Mouse (Mus musculus): ENCODE data around the gene Nol12. TPM values are rescaled to one million over a fixed set of nuclear protein-coding genes. Genes with fewer than 3 reads are reported as not detected.

Gene Nol12
- 10 to 100 TPM; 37.3 to 44.0 TPM for total RNA-seq (2021)
- long read RNA-seq, experiment 1, transcript Nol12-203 (6 exons, 3,721 nt) = major isoform, 20 of 32 reads
- long read RNA-seq, experiment 1, partial matches to known transcripts = 3 of 32 reads
- long read RNA-seq, experiment 1, other reads (novel, unspliced or antisense) = 9 of 32 reads
- long read RNA-seq, experiment 2, transcript Nol12-203 (6 exons, 3,721 nt) = major isoform, 20 of 34 reads
- long read RNA-seq, experiment 2, partial matches to known transcripts = 2 of 34 reads
- long read RNA-seq, experiment 2, other reads (novel, unspliced or antisense) = 12 of 34 reads

DNA sequence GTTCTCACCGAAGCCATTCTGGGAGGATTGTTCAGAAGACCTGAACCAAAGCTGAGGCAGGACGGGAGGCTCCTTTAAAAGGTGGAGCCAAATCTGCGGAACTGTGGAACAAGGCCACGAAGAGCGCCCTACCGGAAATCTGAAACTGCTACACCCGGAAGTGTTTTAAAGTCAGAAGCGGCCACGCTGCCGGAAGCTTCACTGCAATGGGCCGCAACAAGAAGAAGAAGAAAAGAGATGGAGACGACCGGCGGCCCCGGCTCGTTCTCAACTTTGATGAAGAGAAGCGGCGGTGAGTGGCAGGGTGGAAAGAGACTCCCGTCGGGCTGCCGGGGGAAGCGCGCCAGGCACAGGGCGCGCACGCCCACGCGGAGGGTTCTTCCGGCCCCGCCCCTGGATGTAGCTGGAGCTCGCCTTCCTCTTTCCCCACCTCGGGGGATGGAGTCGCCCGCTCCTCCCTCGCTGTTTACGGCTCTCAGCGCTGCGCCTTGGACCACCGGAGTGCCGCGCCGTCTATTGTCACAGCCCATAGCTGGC lies at the start of gene Nol12:
Gene Nol12, plus strand, starts transcription at position 150 of the 537 bp plus-strand sequence.
- peak; percentile 82 to 86 for DNase-seq (ENCODE audit: low spot score in 2 of 2)

DNA sequence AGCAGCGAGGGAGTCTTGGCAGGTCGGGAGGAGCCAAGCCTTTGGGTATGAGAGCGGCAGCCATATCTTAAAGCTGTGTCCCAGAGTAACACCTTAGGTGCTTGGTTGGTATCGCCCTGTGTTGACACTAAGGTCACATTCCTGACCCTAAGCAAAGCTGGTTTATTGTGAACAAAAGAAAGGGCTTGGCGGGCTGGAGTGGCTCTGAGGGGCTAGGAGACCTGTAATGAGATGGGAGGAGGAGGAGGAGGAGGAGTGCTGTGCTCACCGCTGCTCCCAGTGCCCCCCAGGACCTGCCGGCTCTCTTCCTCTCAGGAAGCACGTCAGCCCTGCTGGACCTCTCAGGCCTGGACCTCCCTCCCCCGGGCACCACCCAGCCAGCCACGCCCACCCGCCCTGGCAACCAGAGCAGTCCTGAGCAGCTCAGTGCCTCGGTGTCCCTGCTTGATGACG lies 45.3 kb upstream of the Nol12 start:
- DNase-seq (ENCODE audit: low spot score in 2 of 2) = no peak

DNA sequence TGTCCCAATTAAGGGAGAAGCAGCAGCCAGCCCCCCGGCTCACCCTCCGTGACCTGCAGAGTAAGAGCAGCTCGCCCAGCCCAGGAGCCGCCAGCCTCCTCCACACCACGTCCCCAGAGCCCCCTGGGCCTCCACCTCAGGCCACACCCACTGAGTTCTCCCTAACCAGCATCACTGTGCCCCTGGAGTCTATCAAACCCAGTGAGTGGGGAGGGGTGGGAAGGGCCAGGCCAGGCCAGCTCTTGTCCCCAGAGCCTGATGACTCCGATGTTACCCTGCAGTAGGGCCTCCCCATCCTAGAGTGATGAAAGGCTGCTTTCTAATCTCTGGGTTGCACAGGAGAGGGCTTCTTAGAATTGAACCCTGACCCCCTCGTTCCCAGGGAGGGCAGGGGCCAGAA lies 42.3 kb upstream of the Nol12 start:
- no peak for DNase-seq (ENCODE audit: low spot score in 2 of 2)

DNA sequence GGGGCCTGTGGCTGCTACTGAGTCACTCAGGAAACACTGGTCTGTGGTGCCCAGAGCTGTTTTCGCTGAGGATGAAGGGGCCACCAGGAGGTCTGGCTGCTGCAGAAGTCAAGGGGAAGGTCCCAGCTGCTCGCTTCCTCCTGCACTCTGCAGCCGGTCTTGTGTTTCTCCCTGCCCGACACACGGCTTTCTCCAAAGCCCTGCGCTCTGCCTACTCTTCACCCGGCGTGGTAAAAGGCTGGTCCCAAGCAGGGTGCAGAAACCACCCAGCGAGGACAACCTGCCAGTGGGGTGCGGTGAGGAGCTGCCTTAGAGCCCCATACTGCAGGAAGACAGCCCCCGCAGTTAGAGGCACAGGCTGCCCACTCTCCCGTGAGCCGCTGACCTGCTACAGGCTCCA lies 40.0 kb upstream of the Nol12 start:
- no peak for DNase-seq (ENCODE audit: low spot score in 2 of 2)

DNA sequence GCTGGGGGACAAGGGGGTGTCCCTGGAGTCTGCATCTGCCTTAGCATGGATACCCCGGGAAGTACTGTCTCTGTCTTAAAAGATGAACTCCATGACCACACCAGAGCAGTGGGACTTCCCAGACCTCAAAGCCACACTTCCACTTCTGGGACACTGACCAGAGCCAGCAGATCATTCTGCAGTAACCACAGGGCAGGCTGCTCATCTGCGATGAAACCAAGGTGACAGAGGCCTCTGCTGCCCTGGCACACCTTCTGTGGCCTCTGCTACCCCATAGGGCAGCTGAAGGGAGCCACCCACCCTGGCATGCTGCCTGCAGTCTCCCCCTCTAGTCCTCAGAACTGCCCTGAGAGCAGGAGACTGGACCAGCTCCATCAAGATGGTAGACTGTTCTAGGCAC lies 39.0 kb upstream of the Nol12 start:
- DNase-seq (ENCODE audit: low spot score in 2 of 2) = no peak

DNA sequence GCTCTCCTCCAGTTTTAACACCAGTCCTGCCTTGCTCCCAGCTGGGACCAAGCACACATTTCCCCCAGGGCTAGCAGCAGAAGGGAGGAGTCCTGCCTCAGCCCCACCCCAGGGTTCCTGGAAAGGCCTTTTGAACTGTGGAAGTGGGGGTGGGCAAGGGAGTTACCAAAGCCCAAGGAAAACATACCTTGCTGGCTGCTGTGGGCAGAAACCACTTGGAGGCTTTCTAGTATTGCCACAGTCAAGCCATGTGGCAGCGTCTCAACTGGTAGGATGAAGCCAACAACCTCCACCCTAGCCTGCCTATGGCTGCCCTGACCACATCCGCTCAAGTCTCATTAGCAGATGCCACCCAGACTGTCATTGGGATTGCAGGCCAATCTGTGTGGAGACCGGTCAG lies 38.6 kb upstream of the Nol12 start:
- no peak for DNase-seq (ENCODE audit: low spot score in 2 of 2)

DNA sequence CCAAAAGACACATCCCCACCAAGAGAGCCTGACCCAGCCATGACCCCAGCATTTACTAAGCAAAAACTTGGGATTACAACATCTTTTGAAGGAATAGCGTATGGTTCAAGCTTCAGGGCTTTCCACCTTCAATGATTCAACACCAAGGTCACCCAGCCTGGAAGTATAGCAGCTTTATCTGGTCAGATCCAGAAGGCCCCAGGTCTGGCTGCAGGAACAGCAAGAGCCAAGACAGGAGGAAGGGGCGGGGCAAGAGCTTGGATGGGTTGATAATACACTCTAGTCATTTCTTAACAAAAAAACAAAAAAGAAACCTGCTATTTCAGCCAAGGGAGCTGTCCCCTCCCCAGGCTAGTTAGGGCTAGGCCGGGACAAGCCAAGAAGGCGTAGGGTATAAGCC lies 37.2 kb upstream of the Nol12 start:
- no peak for DNase-seq (ENCODE audit: low spot score in 2 of 2)

DNA sequence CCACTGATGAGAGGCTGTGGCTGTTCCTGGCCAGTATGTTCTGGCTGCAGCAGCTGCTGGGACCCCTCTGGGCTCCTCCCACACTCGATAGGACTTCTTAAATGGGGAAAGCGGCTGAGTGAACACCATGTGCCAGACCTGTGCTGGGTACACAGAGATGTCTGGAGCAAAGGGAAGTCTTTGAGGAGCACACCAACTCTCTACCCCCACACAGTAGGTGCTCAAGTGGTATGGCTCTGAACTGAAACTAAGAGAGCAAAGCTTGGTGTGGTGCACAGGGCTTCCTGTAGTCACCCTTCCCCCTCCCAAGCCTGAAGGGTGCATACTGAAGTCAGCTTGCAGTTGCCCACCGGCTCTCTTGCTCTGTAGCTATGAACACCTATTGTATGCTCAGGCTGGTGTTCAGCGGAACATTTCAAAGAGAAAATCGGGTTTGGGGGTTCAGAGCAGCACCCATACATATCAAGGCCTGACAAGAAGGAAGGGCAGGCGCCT lies 36.2 kb upstream of the Nol12 start:
- DNase-seq (ENCODE audit: low spot score in 2 of 2) = no peak

DNA sequence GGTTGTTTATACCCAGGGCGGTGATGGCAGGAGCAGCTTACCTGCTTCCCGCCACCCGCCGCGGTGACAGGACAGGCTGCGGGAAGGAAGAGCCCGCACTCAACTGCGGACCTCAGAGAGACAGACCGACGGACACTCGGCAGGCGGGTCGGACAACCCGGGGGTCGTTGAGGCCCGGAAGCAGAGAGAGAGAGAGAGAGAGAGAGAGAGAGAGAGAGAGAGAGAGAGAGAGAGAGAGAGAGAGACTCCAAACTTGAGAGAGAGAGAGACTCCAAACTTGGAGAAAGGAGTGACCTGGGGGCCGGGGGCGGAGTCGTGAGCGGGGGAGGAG lies 35.4 kb upstream of the Nol12 start, which contains the start of gene Gm49510:
Gene Gm49510, plus strand, starts transcription at position 259 of the 331 bp plus-strand sequence.
- no peak for DNase-seq (ENCODE audit: low spot score in 2 of 2)

DNA sequence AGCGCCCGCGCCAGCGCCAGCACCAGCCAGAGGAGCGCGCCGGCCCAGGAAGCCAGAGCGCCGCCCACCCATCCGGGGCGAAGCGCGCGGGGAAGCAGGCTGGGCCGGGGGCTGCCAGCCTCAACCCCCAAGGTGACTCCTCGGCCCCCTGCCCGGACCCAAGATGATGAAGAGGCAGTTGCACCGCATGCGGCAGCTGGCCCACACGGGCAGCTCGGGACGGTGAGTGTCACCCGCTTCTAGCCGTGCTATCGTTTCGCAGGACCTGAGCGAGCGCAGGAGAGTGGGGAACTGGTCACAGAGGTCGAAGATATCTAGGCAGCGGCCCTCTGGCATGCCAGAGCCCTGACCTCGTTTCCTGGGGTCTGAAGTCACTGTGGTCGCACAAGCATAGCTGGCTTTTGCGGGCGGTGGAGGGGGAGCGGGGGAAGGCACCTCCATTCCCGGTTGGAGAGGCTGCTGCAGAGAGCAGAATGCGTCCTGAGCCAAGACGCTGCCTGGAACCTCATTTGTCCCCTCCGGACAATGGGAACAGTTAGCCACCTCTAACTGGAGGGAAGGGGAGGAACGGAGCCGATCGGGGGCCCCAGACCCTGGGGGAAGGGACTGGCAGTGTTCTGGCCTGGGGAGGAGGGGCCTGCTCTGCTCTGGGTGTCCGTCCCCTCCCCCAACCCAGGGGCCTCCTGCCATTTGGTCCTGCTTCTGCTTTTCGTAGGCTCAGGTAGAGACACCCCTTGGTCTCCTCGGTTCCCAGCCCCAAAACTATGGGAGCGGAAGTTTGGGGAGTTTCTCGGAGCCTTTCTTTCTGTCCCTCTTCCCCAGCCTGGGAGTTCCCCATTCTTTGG lies 34.8 kb upstream of the Nol12 start, which contains the start of gene Sh3bp1:
Gene Sh3bp1, plus strand, starts transcription at position 29 of the 845 bp plus-strand sequence.
- DNase-seq (ENCODE audit: low spot score in 2 of 2) = peak; percentile 57 to 72

DNA sequence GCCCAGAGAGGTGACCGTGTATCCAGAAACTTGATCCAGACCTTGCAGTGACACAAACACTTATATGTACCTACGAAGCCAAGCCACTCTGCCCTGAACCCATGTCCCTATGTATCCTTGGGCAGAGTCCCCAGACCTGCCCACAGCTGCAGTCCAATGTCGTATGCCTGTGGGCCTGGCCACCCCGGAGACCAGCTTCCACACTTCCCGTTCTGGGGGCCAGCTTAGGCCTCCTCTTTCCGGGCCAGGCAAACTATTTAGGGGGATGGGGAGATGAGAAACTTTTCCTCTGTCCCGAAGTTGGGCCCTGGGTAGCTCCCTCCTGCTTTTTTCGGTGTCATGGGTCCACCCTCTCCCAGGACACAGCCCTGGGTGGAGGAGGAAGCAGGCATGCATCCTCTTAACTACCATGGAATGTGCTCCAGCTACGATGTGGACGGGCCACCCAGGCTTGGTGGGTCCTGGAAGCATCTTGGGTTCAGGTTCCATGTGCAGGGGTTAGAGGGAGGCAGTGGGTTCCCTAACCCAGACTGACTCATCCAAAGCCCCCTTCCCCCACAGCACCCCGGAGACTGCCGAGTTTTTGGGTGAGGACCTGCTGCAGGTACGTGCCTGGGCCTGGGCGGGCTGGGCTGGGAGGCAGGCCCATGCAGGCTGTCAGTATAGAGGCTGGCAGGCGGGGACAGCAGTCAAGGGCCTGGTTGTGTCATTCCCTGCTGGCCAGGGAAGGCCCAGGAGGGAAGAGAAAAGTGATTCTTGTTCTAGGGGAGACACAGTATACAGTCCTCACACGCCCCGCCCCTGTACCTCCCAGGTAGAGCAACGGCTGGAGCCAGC lies 33.9 kb upstream of the Nol12 start:
- DNase-seq (ENCODE audit: low spot score in 2 of 2) = no peak

DNA sequence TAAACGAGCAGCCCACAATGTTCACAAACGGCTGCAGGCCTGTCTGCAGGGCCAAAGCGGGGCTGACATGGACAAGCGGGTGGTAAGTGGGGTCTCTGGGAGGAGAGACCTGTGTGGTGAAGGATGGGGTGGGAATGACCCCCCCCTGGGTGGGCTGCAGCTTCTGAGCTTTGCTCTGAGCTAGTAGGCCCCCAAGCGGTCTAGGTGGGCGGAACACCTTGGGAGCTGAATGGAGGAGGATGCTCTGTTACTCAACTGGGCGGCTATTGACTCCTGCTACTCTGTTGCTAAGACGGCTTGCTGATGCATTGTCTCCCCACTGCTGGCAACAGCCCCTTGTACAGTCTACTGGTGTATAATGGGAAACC lies 33.3 kb upstream of the Nol12 start:
- no peak for DNase-seq (ENCODE audit: low spot score in 2 of 2)

DNA sequence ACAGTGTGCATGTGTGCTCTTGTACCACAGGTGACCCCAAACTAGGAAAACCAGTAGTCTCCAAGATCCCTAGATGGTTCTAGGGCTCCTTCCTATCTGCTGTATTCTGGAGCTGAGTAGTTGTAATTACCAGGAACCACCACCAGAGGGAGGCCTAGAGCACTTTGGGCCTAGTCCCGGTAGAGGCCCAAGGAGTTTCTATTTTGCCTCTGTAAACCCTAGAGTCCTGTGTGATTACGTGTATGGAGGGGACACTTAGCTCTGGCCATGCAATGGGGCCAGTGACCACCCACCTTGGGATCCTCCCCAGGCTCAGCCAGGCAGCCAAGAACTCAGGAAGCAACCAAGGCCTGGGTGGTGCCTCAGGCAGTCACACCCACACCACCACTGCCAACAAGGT lies 31.5 kb upstream of the Nol12 start:
- DNase-seq (ENCODE audit: low spot score in 2 of 2) = peak; percentile 77 to 91

DNA sequence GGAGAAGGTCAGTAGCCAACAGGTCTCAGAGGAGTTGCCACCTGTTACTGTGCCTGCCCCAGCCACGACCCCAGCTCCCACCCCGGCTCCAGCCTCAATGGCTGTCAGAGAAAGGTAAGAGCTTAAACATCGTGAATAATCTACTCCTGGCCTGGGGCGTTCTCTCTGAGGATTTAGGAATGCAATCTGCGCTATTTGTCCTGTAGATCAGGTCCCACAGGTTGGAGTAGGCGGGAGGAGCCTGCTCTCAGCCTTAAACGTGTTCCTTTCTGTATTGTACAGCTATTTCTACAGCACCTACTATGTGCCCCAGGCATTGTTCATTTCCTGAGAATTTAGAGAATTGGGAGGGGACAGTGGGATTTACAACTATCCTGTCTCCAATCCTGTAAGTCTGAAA lies 26.3 kb upstream of the Nol12 start:
- DNase-seq (ENCODE audit: low spot score in 2 of 2) = no peak

DNA sequence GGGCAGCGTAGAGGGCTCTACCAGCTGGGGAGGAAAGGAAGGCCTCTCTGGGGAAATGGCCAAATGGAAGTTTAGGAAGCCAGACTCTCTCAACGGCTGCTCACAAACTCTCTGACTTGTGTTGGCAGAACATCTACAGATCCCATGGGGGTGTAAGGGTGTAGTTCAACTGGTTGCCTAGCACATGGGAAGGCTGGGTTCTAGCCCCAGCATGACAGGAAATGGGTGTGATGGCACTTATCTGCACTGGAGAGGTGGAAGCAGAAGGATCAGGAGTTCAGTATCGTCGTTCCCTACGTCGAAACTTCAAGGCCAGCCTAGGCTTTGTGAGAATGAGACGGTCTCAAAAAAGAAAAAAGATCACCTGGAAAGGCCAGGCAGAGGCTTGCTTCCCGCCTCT lies 25.8 kb upstream of the Nol12 start:
- no peak for DNase-seq (ENCODE audit: low spot score in 2 of 2)

DNA sequence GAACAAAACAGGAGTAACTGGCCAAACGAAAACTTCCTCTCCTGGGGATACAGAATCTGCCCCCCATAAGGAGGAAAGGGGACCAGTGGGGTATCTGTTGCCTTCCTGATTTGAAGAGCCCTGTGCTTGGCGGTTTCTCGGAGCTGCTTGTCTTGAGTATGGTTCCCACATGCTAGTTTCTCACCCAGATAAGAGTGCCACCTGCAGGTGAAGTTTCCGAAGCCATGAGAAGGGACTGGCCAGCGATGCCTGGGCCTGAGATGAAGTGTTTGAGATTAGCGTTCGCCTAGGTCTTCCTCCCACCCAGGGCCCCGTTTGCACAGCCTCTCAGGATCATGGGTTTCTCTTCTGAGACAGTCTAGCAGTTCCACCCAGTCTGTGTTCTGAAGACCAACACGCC lies 22.7 kb upstream of the Nol12 start:
- no peak for DNase-seq (ENCODE audit: low spot score in 2 of 2)

DNA sequence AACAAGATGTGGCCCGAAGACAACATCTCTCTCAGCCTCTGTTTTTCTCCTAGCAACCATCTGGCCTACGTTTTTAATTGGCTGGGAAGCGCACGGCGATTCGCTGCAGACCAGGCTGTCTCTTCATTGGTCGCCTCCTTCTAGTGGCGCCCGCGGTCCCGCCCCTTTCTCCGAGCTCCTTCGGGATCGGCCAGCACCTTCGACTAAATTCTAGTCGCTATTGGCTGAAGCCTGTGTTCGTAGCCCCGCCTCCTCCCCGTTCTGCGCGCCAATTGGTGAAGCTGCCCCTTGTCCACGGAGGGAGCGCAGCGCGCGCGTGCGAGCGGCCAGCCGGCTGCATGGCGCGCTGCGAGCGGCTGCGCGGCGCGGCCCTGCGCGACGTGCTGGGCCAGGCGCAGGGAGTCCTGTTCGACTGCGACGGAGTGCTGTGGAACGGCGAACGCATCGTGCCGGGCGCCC lies 21.1 kb upstream of the Nol12 start, which contains the start of gene Pdxp:
Gene Pdxp, plus strand, starts transcription at position 288 of the 459 bp plus-strand sequence.
- peak; percentile 94 to 98 for DNase-seq (ENCODE audit: low spot score in 2 of 2)

DNA sequence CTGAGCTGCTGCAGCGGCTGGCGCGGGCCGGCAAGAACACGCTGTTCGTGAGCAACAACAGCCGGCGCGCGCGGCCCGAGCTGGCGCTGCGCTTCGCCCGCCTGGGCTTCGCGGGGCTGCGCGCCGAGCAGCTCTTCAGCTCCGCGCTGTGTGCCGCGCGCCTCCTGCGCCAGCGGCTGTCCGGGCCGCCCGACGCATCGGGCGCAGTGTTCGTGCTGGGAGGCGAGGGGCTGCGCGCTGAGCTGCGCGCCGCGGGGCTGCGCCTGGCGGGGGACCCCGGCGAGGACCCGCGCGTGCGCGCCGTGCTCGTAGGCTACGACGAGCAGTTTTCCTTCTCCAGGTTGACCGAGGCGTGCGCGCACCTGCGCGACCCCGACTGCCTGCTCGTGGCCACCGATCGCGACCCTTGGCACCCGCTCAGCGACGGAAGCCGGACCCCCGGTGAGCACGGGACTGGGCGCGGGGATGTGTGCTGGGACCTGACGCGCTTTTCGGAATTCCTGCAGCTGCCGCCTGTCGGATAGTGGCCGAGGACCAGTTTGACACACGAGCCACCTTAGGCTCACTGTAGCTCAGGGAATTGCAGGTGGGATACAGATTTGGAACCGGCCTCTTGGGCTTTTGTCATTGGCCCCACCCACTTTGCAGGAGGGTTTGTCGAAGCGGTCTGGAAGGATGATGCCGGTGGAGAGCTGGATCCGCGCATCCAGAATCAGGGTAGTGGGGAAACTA lies 20.5 kb upstream of the Nol12 start:
- peak; percentile 46 to 67 for DNase-seq (ENCODE audit: low spot score in 2 of 2)

DNA sequence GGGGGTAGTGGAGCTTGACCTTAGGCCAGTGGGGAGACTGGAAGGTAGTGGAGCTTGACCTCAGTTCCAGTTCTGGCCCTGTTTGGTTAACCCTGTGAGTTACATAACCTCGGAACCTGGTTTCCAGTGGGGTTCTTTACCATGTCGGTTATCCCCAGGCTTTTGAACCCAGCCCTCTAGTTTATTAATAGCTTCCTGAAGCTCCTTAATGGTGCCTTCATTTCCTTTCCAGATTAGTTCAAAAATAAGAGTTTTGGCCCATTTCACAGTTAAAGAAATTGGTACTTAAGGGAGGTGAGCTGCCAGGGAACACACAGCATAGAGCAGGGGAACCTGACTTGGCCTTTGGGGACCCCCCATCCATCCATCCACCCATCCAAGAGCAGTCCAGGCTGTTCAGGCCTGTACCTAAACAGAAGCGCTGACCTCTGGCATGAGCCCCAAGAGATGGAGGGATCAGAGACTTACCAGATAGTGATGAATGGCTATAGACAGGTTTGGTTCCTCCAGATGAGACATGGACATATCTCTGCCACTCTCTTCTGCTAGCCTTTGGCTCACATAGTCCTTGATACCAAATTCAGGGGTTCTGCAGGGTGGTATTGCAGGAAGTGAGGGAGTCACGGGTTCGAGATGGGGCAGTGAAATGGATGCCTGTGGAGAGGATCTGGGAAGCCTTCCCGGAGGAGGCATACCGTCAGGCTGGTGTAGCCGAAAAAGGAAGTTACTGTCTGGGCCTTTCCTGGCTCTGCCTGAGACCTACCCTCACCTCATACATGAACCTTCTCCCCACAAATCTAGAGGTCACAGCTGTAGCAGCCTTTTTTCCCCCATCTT lies 19.7 kb upstream of the Nol12 start:
- no peak for DNase-seq (ENCODE audit: low spot score in 2 of 2)

Measured in left cerebral cortex, adult 18-20 months (tissue).